Mouse (Mus musculus): Measurements from ENCODE around the gene Prdm2.
A peak's percentile ranks its signal among the peaks of the same experiment; 100 is the strongest.

Prdm2 gene

DNA sequence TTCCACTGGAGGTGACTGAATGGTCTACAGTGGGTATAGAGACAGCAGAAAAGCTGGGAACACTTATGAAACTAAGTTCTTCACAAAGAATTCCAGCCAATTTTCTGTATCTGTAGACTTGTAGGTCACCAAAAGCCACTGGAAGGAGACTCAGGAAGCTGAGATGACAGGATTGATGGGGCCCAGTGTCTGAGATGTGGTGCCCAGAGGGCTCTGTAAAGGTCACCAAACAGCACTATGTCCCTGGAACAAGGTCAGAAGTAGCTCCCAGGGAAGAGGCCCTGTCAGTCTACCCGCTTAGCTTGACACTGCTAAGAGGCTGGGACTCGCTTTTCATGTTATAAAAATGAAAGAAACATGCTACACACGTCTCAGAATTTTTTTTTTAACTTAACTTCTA is 65.1 kb downstream of the Prdm2 start:
- DNase-seq: no peak

DNA sequence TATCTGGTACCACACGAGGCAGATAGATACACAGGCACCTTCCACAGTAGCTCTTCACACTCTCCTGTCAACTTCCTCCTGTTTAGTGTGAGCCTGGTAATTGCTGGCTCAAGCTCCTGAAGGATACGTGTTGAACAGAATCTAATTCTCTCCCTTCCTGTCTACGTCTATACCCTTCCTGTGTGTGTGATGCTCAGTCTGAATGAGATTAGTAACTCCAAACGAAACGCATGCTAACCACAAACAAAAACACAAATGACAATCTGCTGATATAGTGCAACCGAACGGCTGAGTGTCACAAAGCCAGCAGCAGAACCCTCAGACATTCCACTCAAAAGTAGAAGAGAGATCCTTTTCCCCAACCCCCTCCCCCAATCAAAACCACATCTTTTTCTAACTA is 69.2 kb downstream of the Prdm2 start:
- DNase-seq: no peak

DNA sequence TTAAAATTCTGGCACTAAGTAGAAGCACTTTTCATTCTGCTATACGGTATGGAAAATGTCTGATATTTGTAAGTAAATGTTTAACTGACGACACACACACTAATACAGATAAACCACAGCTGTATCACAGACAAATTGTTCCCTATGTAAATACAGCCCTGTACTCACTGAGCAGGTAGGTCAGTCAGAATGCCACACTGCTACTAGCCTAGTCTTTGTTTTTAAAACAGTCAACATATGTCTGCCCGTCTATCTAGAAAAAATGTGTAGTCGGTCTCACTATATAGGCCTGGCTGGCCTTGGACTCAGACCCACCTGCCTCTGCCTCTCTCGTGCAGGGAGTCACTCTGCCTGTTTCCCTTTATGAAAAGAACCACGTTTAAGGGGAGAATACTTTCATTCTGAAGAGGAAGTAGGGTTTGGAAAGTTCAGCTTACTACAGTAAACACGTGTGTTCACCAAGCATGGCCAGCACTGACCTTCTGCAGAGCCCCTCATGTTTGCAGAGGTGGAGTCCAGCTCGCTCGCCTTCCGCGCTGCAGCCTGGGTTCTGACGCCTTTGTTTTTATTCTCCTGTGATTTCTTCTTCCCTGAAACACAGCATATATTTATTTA is 71.0 kb downstream of the Prdm2 start:
- no peak for DNase-seq

DNA sequence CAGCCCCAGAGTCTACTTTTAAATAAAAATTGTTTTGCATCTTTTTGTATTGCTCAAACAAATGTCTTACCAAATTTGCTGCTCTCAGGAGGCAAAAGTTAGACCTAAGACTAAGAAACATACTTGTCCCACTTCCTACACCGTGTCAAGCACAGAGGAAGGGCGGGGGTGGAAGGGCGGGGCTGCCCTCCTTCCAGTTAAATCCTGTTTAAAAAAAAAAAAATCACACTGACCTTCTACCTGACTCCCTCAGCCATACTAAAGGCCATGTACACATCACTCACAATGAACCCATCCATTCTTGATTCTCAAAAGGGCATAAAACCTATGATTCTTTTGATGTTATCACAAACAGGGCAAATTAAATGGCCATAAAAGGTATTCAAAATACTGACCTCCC is 71.9 kb downstream of the Prdm2 start:
- no peak for DNase-seq

DNA sequence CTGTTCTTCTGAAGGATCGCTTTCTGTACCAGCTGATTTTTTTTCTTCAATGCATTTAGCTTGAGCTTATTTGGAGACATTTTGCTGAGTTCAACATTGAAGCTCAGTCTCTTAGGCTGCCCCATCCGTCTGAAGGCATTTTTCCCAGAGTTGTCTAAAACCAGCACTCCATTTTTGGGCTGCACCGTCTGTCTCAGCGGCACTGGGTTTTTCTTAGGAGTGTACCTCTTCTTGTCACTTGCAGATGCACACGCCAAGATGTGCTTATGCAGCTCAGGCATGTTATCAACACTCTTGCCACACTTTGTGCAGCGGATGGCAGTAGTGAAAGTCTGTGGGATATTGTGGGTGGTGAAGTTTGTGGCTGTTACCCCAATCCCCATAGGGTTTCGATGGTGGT is 80.4 kb downstream of the Prdm2 start:
- DNase-seq: no peak

DNA sequence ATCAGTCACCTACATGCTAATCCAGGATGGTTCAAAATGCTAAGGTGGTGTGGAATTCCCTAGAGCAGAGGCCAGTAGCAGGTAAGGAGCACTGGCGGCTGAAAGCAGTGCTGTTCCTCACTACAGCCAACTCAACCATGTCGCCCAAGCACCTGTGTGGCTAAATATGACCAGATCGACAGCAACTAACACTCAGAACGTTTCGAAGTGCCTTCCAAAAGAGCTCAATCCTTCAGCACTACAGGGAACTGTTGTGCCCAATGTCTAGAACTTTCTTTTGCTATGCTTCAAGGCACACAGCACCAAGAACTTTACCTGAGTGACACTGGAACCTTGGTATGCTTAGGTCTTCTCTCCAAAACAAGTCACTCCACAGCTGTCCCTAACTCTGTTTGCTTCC is 82.4 kb downstream of the Prdm2 start:
- no peak for DNase-seq

DNA sequence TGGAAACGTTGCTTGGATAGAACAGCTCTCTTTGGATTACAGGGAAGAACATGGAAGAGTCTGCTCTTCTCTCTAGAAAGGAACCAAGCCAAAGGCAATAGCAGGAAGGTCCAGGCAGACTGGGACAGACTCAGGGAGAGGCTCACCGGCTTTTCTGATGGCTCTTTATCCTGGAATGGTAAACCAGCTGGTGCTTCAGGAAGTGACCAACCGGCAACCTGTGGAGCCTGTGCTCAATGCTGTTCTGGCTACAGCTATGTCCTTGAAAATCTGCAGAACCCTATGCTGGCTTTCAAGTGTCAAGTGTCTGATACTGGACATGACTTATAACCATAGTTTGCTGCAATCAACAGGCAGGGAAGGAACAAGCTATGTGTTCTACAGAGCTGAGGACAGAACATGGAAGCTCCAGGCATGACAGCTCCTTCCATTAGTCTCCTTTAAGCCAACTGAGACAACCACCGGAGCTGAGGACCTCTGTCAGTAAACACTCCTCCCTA is 83.5 kb downstream of the Prdm2 start:
- no peak for DNase-seq

DNA sequence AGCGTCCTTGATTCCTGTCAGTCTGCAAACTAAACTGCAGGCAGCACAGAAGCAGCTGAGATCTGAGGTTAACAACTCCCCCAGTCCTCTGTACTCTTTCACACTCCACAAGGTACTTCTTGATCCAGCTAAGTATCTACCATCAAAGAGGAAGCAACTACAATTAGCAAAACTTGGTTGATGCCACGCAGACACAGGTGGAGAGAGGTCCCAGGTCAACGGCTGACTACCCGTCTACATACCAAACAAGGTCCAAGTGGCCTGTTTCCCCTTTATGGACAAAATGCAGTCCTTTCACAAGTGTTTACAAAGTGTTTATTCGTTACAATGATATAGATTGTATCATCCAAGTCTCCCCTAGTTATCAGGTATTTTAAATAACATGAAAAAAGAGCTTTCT is 85.6 kb downstream of the Prdm2 start:
- DNase-seq: no peak

DNA sequence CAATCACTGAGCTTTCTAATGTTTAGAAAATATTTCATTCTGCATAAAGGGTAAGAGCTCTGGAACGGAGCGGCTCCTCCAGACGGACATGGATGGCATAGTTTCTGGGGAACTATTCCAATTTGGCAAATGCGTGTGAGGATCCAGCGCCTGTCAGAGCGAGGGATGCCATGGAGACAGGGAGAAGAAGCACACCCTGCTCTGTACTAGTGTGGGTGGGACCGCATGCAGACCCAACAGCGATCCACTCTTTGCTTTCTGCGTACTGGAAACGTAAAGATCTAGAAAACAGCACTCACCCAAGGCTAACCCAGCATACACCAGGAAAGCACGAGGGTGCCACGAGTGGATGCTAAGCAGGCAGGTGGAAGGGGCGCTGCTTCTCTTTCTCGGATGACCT is 86.3 kb downstream of the Prdm2 start:
- no peak for DNase-seq

DNA sequence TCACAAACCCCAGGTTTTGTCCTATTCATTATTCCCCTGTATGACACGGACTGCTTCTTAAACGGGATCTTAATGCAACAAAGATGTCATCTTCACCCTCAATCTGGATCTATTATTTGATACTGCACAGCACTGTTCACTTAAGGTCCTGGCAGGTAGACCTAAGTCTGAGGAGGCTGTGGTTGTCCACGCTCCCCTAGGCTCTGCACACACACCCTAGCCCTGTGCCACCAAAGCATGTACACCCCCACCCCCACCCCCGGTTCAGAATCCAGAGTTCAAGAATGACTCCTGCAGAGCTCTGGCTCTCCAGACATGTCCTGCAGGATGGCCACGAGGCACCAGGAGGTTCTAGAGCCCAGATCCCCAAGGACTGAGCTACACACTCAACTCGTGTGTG is 87.5 kb downstream of the Prdm2 start:
- DNase-seq: no peak

DNA sequence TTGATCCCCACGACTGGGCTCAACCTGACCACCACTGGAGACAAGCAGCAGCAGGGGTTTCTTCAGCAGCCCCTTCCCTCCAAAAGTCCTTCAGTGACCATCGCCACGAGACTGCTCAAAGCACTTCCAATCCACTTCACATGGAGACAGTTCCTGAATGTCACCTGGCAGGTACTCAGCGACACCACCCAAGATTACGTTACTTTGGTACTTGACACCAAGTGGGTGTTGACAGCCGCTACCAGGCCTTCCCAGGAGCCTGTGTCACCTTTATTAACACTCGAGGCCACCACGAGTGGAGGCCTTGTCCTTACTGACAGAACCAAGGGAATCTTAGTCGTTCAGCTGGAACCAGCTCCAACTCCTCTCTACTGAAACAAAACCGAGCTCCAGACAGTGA is 89.8 kb downstream of the Prdm2 start:
- DNase-seq: no peak

DNA sequence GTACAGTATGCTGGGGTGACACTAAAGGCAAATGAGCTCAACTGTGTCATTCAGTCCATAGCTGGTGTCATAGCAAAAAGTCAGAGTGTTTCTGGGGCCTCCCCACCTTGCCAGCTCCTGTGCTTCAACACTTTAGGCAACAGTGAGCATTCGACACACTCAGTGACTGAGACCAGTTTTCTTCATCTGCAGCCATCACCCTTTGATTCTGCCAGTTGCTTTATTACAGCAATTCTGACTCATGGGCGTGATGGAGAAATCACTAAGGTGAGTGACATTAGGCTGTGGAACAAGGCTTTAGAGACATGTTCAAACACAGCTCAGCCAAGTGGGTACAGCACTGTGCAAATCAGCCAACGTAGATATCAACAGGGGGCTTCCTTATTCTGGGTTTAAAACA is 91.6 kb downstream of the Prdm2 start:
- no peak for DNase-seq

DNA sequence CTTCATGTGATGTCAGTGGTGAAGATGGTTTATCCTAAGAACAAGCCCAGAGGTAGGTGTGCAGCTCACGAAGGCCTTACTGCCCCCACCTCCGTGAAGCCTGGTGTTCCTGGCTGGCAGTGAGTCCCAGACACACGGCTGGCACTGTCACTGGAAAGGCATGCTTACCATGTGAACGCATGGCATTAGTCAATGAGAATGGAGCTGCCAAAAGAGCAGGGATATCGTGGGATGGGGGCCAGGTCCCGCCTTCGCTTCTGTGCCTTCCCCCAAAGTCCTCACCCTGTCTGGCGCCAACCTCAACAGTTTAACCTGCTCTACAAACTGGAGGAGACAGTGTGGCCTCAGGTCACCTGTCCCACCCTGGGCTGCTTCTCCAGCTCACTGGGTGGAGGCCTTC is 92.8 kb downstream of the Prdm2 start:
- peak; percentile 59 for DNase-seq

DNA sequence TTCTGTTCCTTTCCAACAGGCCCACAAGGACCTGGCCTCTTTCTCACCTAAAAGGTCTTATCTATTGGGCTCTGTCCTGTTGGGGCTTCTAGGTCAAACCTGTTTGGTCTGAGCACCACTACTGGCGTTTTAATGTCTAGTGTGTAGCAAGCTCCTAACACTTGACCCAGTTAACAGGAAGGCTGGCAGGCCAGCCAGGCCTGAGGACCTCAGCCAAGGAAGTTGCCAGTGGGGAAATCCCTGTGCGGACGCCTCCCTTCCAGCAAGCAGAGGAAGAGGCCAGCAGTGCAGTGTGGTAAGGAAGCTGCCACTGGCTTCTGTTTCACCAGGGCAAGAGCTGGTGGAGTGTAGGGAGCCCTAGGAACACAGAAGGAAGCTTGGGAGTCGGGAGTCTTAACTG is 94.0 kb downstream of the Prdm2 start:
- DNase-seq: peak; percentile 66

DNA sequence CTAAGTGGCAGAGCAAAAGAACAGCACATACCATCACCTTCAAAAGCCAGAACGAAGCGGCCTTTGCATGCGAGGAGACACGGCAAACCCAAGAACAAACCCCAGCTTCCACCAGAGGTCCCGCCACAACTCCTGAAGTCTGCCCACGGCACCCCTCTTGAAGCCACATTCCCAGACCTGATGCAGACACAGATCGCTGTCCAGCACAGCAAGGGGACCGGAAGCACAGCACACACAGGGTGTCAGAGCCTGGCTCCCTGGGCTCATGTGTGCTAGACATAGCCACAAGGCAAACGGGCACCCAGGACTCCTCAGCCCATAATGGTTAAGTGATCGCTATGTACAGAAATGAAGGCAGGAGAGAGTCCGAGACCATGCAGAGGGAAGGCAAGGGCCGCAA is 96.9 kb downstream of the Prdm2 start:
- no peak for DNase-seq

DNA sequence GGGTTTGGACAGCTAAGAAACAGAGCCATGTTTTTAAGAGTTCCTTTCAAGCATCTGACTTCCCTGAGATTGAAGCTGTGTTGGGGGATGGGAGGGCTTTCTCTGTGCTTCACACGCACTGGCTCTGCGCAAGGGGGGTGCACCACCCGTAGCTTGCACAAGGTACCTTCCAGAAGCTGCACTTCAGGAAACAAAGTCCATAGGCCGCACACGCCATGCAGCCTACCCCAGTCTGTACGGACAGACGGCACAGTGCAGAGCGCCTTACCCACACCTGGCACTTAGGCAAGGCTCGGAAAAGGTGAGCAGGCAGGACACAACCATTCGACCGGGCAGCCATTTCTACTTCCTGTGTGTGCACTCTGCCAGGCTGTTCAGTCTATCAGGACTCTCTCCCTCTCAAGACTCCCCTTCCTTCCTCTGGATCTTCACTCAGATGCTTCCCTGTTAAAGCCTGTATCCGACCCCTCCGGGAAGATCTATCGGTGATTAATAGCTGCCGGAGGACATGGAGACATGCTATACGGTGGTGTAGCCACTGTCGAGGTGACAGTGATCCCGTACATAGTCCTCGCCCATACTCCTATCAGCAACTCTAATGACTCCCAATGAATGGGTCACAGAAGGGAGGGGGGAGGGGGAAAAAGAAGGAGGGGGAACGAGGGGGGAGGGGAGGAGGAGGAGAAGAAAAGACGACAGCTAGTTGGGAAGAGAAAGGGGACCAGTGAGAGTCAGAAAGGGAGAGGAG is 98.4 kb downstream of the Prdm2 start:
- no peak for DNase-seq

DNA sequence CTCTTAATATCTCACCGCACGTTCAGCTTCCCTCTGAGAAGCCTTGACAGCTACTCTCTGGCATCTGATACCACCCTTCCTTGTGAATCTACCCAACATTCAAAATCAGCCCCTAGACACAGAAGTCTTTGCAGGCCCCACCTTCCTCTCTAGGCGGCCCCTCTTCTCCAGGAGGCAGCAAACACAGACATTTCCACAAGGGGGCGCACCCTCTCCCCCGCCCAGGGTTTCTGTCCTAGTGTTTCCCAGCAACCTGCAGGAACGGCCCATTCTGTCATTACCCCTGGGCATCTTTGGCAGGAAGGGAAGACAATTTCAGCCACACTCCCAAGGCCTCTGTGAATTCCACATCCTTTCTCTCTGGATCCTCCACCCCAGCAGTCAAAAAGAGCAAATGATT is 99.8 kb downstream of the Prdm2 start:
- DNase-seq: peak; percentile 35

DNA sequence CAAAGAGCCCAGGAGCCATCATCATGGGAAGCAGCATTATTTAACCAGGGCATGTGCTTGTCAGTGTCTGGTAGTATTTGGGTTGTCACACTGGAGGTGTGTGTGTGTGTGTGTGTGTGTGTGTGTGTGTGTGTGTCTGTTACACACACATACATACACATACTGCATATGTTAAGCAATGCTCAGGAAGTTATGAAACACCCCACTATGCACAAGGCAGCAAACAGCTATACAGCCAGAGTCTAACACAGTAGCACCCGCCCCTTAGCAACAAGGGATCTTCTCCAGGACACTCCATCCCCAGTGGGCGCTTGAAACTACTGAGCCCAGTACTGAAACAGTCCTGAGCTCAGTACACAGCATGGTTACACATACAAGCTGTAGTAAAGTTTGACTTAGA is 100.4 kb downstream of the Prdm2 start:
- DNase-seq: no peak

DNA sequence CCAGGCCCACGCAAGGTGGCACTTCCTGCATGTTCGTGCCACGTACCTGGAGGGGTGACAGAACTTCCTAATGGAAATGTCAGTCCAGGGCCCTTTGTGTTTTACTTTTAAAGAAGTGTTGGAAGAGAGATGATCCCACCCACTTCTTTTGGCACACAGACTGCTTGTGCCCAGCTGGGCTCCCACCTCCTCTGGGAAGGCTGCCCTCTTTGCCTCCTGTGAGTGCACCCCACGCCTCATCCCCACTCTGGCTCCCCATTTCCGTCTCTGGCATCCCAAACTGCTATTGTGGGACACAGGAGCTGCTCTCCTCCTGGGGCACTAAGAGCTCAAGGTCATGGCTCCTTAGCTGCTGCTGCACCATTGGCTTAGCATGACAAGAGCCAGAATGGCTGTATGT is 100.9 kb downstream of the Prdm2 start:
- no peak for DNase-seq

DNA sequence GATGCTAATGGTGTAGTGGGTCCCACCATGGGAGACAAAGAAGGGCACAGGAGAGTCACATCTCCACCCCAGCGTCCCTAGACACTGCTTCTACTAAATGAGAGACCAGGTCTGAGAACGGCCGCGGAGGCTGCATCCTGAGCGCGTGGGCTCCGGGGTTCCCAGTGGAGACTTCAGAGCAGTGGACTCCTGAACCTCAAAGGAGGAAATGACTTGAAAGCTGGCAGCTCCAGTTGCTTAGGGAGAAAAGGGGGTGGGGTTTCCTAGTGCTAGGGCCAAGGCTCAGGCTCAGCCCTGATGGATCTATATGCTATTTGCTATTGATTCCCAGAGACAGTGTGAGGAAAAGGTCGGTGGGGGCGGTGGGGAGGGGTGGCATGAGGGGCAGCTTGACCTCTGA is 104.2 kb downstream of the Prdm2 start:
- DNase-seq: no peak

DNA sequence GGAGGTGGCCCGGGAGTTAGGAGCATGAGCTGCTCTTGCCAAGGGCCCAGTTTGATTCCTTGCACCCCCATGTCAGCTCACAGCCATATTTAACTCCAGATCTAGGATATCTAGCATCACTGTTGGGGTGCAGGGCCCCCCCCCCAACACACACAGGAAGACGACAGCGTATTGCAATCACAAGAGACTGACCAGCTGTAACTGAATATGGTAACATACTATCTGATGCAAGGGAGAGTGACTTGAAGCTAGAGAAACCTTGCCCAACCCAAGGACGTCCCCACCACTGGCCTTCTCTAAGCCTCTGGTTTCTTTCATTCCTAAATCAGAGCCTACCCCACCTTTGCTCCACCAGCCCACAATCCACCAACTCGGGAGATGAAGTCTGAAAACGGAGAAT is 105.8 kb downstream of the Prdm2 start:
- DNase-seq: no peak

DNA sequence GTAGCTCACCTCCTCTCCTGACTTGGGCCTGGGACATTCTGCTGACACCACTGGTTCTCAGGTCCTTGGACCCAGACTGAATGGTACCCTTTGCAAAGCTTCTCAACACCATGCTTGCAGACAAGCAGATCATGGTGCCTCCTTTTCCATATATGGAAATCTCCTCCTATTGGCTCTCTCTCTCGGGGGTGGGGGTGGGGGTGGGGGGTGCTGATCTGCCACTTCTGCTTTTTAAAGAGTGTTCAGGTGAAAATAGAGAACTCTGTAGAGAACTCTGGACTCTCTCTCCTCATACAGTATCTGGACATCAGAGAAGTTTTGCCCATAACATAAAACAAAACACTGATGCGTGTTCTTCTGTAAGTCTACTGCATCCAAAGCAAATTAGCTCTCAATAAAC is 106.2 kb downstream of the Prdm2 start:
- DNase-seq: no peak

DNA sequence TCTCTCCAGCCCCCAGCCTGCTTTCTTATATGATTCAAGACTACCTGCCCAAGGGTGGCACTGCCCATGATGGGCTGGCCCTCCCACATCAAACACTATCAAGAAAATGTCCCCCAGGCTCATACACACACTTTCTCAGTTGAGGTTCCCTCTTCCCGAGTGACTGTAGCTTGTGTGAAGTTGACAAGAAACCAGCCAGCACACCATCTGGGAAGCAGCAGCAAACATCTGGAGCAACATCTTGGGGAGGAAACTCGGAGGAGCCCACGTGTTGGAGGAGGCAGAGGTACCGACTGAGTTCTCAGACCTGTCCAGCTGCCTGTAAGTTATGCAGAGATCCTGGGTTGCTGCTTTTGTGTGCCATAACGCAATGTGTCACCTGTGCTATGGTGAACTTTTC is 108.1 kb downstream of the Prdm2 start:
- no peak for DNase-seq

DNA sequence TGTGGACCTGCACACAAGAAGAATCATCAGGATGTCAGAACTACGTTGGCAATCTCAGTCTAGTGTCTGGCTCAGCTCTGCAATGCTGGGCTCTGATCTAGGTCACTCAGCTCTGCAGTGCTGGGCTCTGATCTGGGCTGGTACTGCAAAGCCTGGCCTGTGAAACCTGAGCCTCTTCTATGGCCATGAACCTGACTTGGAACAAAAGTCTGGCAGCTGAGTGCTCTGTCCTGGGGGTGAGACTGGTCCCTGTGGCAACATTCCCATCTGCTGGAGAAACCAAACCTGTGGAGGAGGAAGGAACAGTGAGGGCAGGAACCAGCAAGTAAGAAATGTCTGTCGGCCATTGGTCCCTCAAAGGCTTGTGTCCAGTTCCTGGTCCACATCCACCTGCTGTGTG is 109.0 kb downstream of the Prdm2 start:
- DNase-seq: no peak

DNA sequence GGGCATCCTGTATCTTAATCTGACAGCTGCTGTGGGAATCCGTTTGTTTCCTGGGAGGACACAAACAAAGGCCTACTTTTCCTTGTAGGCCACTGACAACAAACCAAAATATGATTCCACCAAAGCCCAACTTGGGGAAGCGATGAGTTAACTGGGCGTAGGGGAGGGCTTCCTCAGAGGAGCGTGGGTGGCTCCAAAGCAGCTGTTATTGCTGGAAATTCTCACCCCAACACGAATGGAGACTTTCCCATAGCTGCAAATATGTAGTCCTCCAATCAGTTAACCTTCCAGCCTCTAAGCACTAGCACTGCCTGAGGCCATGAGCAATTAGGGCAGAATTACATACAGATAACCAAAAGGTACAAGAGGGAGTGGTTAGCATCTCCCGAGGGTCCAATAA is 112.6 kb downstream of the Prdm2 start:
- no peak for DNase-seq

Measured in cerebellum, adult 11-12 months (tissue).